Mouse (Mus musculus): ENCODE measurements around the gene Rab3il1. TPM values are rescaled to one million over a fixed set of nuclear protein-coding genes. Genes with fewer than 3 reads are reported as not detected.

Gene Rab3il1
- polyA plus RNA-seq (2015; fragmentation: Nextera tagmentation; extraction: Ambion mirVana), result 42.0 and 43.3 TPM in 2 replicates

GRCm38 (mm10) chr19:10001206-10001969 is at the start of gene Rab3il1, which contains the start of gene Best1:
Gene Rab3il1 (plus strand): TSS chr19:10001669.
Gene Best1 (minus strand): TSS chr19:10001633.
- WGBS, result 73% methylated on average over 7 of the region's 7 CpGs
- no peak for ATAC-seq (ENCODE audit: insufficient number of reproducible peaks, insufficient read depth, low FRiP score, low TSS enrichment, low read depth)
- H3K4me2 ChIP-seq, result no peak within 1 kb of the TSS
- no peaks in the 10 kb centered on the region for H3K27me3 ChIP-seq
- 0 out of 2 replicates have a peak, but pooled peaks cover 3% of the 10 kb centered on the region for H3K9me3 ChIP-seq
- no peak within 1 kb of the TSS for H3K4me3 ChIP-seq
- no peak within 1 kb of the TSS for H3K27ac ChIP-seq
- H3K4me1 ChIP-seq, result no peaks in the 10 kb centered on the region
- no peaks in the 10 kb centered on the region for H3K36me3 ChIP-seq
- H3K9ac ChIP-seq, result no peak within 1 kb of the TSS

- no peak overlapping the region for H3K4me3 ChIP-seq
- H3K4me2 ChIP-seq, result no peak overlapping the region
- peaks cover 25% of the 10 kb centered on the region for H3K4me1 ChIP-seq
- no peaks in the 10 kb centered on the region for H3K27me3 ChIP-seq
- no peak overlapping the region for H3K9ac ChIP-seq
- WGBS, result 75% methylated on average over 3 of the region's 3 CpGs
- peaks cover 7% of the 10 kb centered on the region; the same call in 1 of the 2 replicates for H3K9me3 ChIP-seq
- no peak for ATAC-seq (ENCODE audit: insufficient number of reproducible peaks, insufficient read depth, low FRiP score, low TSS enrichment, low read depth)
- no peak overlapping the region for H3K27ac ChIP-seq
- no peaks in the 10 kb centered on the region for H3K36me3 ChIP-seq
These were observed 49.1 kb upstream of the Rab3il1 start for GRCm38 (mm10) chr19:9952390-9952789.

- WGBS, result 81% methylated on average over 3 of the region's 3 CpGs
These were observed 48.6 kb upstream of the Rab3il1 start for GRCm38 (mm10) chr19:9952912-9953311.

GRCm38 (mm10) chr19:9954055-9954810 is 47.2 kb upstream of the Rab3il1 start:
- Histone ChIP-seq H3K4me3 (peak overlapping the region; percentile 6; the same call in 1 of the 2 replicates), H3K9ac (peak overlapping the region; percentile 68), H3K9me3 (peaks cover 7% of the 10 kb centered on the region; the same call in 1 of the 2 replicates), H3K4me1 (peaks cover 25% of the 10 kb centered on the region), H3K36me3 (no peaks in the 10 kb centered on the region), H3K27ac (peak overlapping the region; percentile 95), H3K4me2 (peak overlapping the region; percentile 44), H3K27me3 (no peaks in the 10 kb centered on the region)
- 24% methylated on average over 7 of the region's 7 CpGs for WGBS
- ATAC-seq (ENCODE audit: insufficient number of reproducible peaks, insufficient read depth, low FRiP score, low TSS enrichment, low read depth), result peak; percentile 88

More at GRCm38 (mm10) chr19:9952912-9953311, 48.6 kb upstream of the Rab3il1 start:
- Histone ChIP-seq H3K27ac (no peak overlapping the region), H3K36me3 (no peaks in the 10 kb centered on the region), H3K9me3 (peaks cover 7% of the 10 kb centered on the region; the same call in 1 of the 2 replicates), H3K4me1 (peaks cover 25% of the 10 kb centered on the region), H3K9ac (no peak overlapping the region), H3K4me2 (no peak overlapping the region), H3K4me3 (no peak overlapping the region), H3K27me3 (no peaks in the 10 kb centered on the region)
- no peak for ATAC-seq (ENCODE audit: insufficient number of reproducible peaks, insufficient read depth, low FRiP score, low TSS enrichment, low read depth)

- Histone ChIP-seq H3K4me3 (peak overlapping the region; percentile 6; the same call in 1 of the 2 replicates), H3K4me2 (peak overlapping the region; percentile 44)
- no peak for ATAC-seq (ENCODE audit: insufficient number of reproducible peaks, insufficient read depth, low FRiP score, low TSS enrichment, low read depth)
These were observed 46.7 kb upstream of the Rab3il1 start for GRCm38 (mm10) chr19:9954811-9955202.

GRCm38 (mm10) chr19:9955438-9955837 is 46.0 kb upstream of the Rab3il1 start:
- Histone ChIP-seq H3K9ac (no peak overlapping the region), H3K4me3 (no peak overlapping the region), H3K27ac (peak overlapping the region; percentile 95; the same call in 1 of the 2 replicates), H3K4me2 (no peak overlapping the region), H3K27me3 (no peaks in the 10 kb centered on the region), H3K36me3 (no peaks in the 10 kb centered on the region), H3K4me1 (peaks cover 25% of the 10 kb centered on the region), H3K9me3 (no peaks in the 10 kb centered on the region)
- 75% methylated on average over 1 of the region's 1 CpGs for WGBS
- no peak for ATAC-seq (ENCODE audit: insufficient number of reproducible peaks, insufficient read depth, low FRiP score, low TSS enrichment, low read depth)

More at GRCm38 (mm10) chr19:9954811-9955202, 46.7 kb upstream of the Rab3il1 start:
- H3K9ac ChIP-seq, result peak overlapping the region; percentile 68
- peak overlapping the region; percentile 95 for H3K27ac ChIP-seq
- 32% methylated on average over 5 of the region's 5 CpGs for WGBS
- no peaks in the 10 kb centered on the region for H3K27me3 ChIP-seq
- H3K36me3 ChIP-seq, result no peaks in the 10 kb centered on the region
- H3K4me1 ChIP-seq, result peaks cover 25% of the 10 kb centered on the region
- 0 out of 2 replicates have a peak, but pooled peaks cover 3% of the 10 kb centered on the region for H3K9me3 ChIP-seq

GRCm38 (mm10) chr19:9956624-9957388 is 44.7 kb upstream of the Rab3il1 start:
- H3K4me2 ChIP-seq, result no peak overlapping the region
- WGBS, result 87% methylated on average over 4 of the region's 4 CpGs
- H3K36me3 ChIP-seq, result no peaks in the 10 kb centered on the region
- H3K9ac ChIP-seq, result no peak overlapping the region
- H3K4me1 ChIP-seq, result peaks cover 25% of the 10 kb centered on the region
- no peak overlapping the region for H3K4me3 ChIP-seq
- no peaks in the 10 kb centered on the region for H3K9me3 ChIP-seq
- no peaks in the 10 kb centered on the region for H3K27me3 ChIP-seq
- no peak for ATAC-seq (ENCODE audit: insufficient number of reproducible peaks, insufficient read depth, low FRiP score, low TSS enrichment, low read depth)
- no peak overlapping the region for H3K27ac ChIP-seq

- Histone ChIP-seq H3K4me2 (no peak overlapping the region), H3K27ac (no peak overlapping the region), H3K27me3 (no peaks in the 10 kb centered on the region), H3K9ac (no peak overlapping the region), H3K4me3 (no peak overlapping the region), H3K9me3 (no peaks in the 10 kb centered on the region), H3K4me1 (peaks cover 25% of the 10 kb centered on the region), H3K36me3 (no peaks in the 10 kb centered on the region)
- 85% methylated on average over 5 of the region's 5 CpGs for WGBS
- ATAC-seq (ENCODE audit: insufficient number of reproducible peaks, insufficient read depth, low FRiP score, low TSS enrichment, low read depth), result no peak
These were observed 43.5 kb upstream of the Rab3il1 start for GRCm38 (mm10) chr19:9957965-9958364.

GRCm38 (mm10) chr19:9960769-9961168 is 40.7 kb upstream of the Rab3il1 start:
- no peak for ATAC-seq (ENCODE audit: insufficient number of reproducible peaks, insufficient read depth, low FRiP score, low TSS enrichment, low read depth)
- 79% methylated on average over 5 of the region's 5 CpGs for WGBS
- Histone ChIP-seq H3K4me1 (peaks cover 8% of the 10 kb centered on the region), H3K4me3 (no peak overlapping the region), H3K27ac (no peak overlapping the region), H3K27me3 (no peaks in the 10 kb centered on the region), H3K9me3 (no peaks in the 10 kb centered on the region), H3K9ac (no peak overlapping the region), H3K4me2 (no peak overlapping the region), H3K36me3 (no peaks in the 10 kb centered on the region)

GRCm38 (mm10) chr19:9964205-9964916 is 37.1 kb upstream of the Rab3il1 start:
- no peaks in the 10 kb centered on the region for H3K36me3 ChIP-seq
- H3K4me2 ChIP-seq, result no peak overlapping the region
- no peak overlapping the region for H3K27ac ChIP-seq
- no peak overlapping the region for H3K4me3 ChIP-seq
- no peaks in the 10 kb centered on the region for H3K27me3 ChIP-seq
- peaks cover 11% of the 10 kb centered on the region for H3K4me1 ChIP-seq
- no peaks in the 10 kb centered on the region for H3K9me3 ChIP-seq
- ATAC-seq (ENCODE audit: insufficient number of reproducible peaks, insufficient read depth, low FRiP score, low TSS enrichment, low read depth), result no peak
- no peak overlapping the region for H3K9ac ChIP-seq
- WGBS, result 32% methylated on average over 7 of the region's 7 CpGs

Measured in embryonic facial prominence, embryonic 13.5 days (tissue).